Mouse (Mus musculus) kidney, adult 2 months (tissue): ENCODE results near the gene Plcb2. TPM values are rescaled to one million over a fixed set of nuclear protein-coding genes. Genes with fewer than 3 reads are reported as not detected.
A peak's percentile ranks its signal among the peaks of the same experiment; 100 is the strongest.

Source experiments
- DNase-seq: peaks from one replicate; pipeline ENCODE4 v3.0.0; 2021
- H3K27ac ChIP-seq: fragments of 200-500 bp; 2 replicates; pipeline ENCODE4 v1.5.1; 2012; ENCODE audit warnings: low read depth, low read length, control low read depth, inconsistent platforms; ENCODE audit not compliant: insufficient read depth
- H3K27me3 ChIP-seq: fragments of 200-500 bp; replicated peaks from 2 replicates; pipeline ENCODE4 v1.6.1; 2012; ENCODE audit warnings: mild to moderate bottlenecking, moderate library complexity, low read length, inconsistent platforms; ENCODE audit not compliant: control insufficient read depth, insufficient read depth
- H3K36me3 ChIP-seq: fragments of 200-500 bp; 2 replicates; pipeline ENCODE4 v1.6.1; 2012; ENCODE audit warnings: mild to moderate bottlenecking, moderate library complexity, low read length, inconsistent platforms; ENCODE audit not compliant: control insufficient read depth, insufficient read depth
- H3K4me1 ChIP-seq: fragments of 200-500 bp; 2 replicates; pipeline ENCODE4 v1.6.1; 2011; ENCODE audit warnings: low read length; ENCODE audit not compliant: control insufficient read depth, insufficient read depth
- H3K4me3 ChIP-seq: fragments of 200-500 bp; 2 replicates; pipeline ENCODE4 v1.5.1; 2011; ENCODE audit warnings: mild to moderate bottlenecking, low read depth, low read length, control low read depth; ENCODE audit not compliant: insufficient read depth
- CTCF ChIP-seq: fragments of 200-500 bp; conservative IDR thresholded peaks from 2 replicates; pipeline ENCODE4 v1.5.1; 2011; ENCODE audit warnings: low read depth, mild to moderate bottlenecking, control low read depth, low read length, moderate library complexity, mixed read lengths; ENCODE audit not compliant: insufficient read depth, insufficient read length
- POLR2A ChIP-seq: fragments of 200-500 bp; IDR thresholded peaks from one replicate; pipeline ENCODE4 v1.6.1; 2011; ENCODE audit warnings: low read depth, low read length, control low read depth
- WGBS: fragments of 180-500 bp; shearing (Covaris S2); methylation state at CpG from one replicate; pipeline ENCODE4 v1.1.7; 2018; 5-methylcytosine and 5-hydroxymethylcytosine counted together
- polyA plus RNA-seq: library from polyadenylated mRNA; depleted of rRNA; stranded (reverse); fragments of >200 nt; gene quantifications from 2 replicates; pipeline ENCODE4 v1.2.3, GENCODE M21; 2012; rRNA removed

Plcb2 gene
- polyA plus RNA-seq, 1 experiment, result 3.7 TPM

DNA sequence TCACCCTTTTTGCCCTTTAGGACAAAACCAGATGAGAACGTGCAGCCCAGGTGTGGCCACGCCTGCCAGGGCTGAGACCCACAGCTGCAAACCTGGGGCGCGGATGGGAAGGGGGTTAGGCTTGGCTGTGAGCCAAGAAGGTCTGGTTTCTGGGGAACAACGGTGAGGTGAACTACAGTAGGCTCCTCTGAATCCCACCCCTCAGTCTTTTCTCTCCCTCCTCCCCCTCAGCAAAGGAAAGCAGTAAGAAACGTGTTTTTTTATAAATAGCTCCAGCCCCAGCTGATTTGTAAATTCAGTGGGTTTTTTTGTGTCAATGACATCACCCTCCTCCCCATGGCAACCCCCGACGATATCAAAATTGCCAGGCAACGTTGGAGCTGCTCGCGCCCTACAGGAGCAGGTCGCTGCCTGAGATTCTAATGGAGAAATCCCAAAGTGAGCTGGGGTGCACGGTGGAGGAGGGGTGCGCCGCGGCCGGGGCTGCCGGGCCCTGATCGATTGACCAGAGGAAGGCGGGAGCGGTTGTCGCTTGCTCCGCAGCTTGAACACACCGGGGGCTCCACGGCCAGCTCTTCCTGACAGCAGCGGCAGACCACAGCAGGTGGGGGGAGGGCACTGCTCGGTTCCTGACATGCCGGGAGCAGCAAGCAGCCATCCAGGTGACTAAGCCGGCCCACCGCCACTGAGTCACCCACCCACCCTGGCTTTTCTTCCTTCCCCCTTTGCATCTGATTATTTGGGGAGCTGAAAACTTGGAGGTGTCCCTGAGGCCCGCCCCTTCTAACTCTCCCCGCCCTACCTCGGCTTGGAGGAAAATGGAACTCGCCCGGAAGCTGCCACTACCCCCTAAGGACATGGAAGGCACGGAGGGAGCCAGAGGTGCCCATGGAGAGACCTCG lies 65.1 kb downstream of the Plcb2 start, which contains the start of gene Pak6:
TSS of gene Pak6 (plus strand) at position 402 of the 902 bp plus-strand sequence.
- H3K27me3 ChIP-seq, result no peaks in the 10 kb centered on the region
- peak within 1 kb of the TSS; percentile 61 for H3K27ac ChIP-seq
- 6% methylated on average over 37 of the region's 37 CpGs for WGBS
- peaks cover 9% of the 10 kb centered on the region; the same call in 1 of the 2 replicates for H3K4me1 ChIP-seq
- H3K4me3 ChIP-seq, result peak within 1 kb of the TSS; percentile 44
- no peak for DNase-seq
- no peaks in the 10 kb centered on the region for H3K36me3 ChIP-seq
- TF ChIP-seq POLR2A, result no peak

DNA sequence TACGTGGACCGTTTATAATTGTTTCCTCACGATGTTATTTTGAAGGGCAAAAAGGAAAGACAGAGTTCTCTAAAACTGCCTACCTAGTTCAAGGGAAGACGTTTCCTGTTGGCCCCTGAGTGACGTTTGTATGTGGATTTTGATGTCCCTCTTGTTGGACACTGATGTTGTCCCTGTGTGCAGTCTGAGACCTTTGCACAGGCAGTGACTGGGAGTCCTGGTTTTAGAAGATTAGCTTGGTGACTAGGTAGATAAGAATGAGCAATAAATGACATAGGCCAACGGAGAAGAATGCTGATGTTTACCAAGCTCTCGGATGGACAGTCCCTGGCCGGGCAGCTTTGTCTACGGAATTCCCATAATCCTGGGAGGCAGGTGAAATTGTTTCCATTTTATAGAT lies 66.3 kb downstream of the Plcb2 start:
- Histone ChIP-seq H3K4me1 (peaks cover 4% of the 10 kb centered on the region; the same call in 1 of the 2 replicates), H3K36me3 (no peaks in the 10 kb centered on the region), H3K4me3 (no peak overlapping the region), H3K27me3 (no peaks in the 10 kb centered on the region), H3K27ac (no peak overlapping the region)
- WGBS, result 87% methylated on average over 9 of the region's 9 CpGs
- DNase-seq, result no peak
- no peak for TF ChIP-seq POLR2A
- TF ChIP-seq CTCF, result no peak

DNA sequence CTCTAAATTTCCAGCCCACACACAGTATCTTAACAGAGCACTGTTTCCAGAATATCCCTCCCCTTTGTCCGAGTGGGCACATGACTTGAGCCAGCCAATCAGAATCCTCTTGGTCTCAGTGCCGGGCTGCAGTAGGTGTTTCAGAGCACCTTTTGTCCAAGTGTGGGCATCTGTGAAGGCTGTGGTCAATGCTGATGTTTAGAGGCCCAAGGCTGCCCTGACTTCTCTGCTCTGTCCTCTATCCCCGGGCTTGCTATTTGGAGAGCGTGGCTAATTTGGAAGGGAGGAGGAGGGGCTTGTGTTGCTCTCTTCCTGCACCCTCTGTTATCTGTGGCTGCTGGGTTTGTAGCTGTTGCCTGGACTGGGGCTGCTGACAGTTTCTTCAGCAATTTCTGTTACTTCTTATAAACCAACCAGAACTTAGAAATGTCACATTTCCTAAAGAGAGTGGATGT lies 68.2 kb downstream of the Plcb2 start:
- H3K36me3 ChIP-seq, result no peaks in the 10 kb centered on the region
- 0 out of 2 replicates have a peak, but pooled peaks cover 8% of the 10 kb centered on the region for H3K4me1 ChIP-seq
- peak overlapping the region; percentile 55; the same call in 1 of the 2 replicates for H3K4me3 ChIP-seq
- H3K27ac ChIP-seq, result no peak overlapping the region
- DNase-seq, result peak; percentile 45
- WGBS, result 10% methylated on average over 4 of the region's 4 CpGs
- H3K27me3 ChIP-seq, result no peaks in the 10 kb centered on the region
- TF ChIP-seq CTCF, result no peak
- TF ChIP-seq POLR2A, result no peak

DNA sequence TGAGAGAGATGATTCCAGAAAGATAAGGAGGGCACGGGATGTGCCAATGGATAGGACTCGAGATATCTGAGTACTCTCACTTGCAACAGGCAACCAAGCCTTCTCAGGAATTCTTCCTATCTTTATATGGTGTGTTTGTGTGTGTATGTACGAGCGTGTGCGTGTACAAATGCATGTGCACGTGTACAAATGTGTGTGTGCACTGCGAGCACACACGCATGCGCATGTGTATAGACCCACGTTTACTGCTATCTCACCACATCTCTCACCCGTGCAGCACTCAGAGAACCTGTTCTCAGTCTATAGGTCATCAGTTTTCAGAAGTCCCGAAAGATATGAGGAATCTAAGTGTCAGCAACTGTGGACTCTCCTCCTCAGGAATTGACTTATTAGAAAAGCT lies 68.7 kb downstream of the Plcb2 start:
- no peaks in the 10 kb centered on the region for H3K27me3 ChIP-seq
- no peak overlapping the region for H3K27ac ChIP-seq
- H3K4me1 ChIP-seq, result 0 out of 2 replicates have a peak, but pooled peaks cover 8% of the 10 kb centered on the region
- H3K4me3 ChIP-seq, result no peak overlapping the region
- no peak for TF ChIP-seq CTCF
- no peak for TF ChIP-seq POLR2A
- H3K36me3 ChIP-seq, result no peaks in the 10 kb centered on the region
- no peak for DNase-seq
- 85% methylated on average over 12 of the region's 12 CpGs for WGBS

DNA sequence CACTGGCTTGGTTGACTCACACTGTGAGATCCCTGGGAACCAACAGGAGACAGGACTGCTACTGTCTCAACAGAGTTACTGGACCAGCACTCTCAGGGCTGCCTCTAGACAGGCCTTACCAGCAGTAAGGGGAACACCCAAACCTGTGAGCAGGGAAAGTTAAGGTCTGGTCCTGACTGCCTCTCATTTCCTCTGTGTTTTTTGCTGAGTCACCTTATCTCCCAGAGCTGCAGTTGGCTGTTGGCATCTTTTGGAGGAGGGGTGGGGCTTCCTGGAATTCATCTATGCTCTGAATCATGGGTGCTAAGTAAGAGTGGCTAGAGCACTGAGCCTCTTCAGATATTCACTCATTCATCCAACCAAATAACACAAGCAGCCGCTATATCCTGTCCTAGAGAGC lies 69.2 kb downstream of the Plcb2 start:
- Histone ChIP-seq H3K27me3 (no peaks in the 10 kb centered on the region), H3K36me3 (no peaks in the 10 kb centered on the region), H3K4me3 (no peak overlapping the region), H3K4me1 (0 out of 2 replicates have a peak, but pooled peaks cover 8% of the 10 kb centered on the region), H3K27ac (0 out of 2 replicates have a peak overlapping the region, but pooled peaks have one; percentile 12)
- peak; percentile 79 for DNase-seq
- TF ChIP-seq CTCF, result no peak
- no peak for TF ChIP-seq POLR2A
- WGBS, result 69% methylated on average over 1 of the region's 1 CpGs

DNA sequence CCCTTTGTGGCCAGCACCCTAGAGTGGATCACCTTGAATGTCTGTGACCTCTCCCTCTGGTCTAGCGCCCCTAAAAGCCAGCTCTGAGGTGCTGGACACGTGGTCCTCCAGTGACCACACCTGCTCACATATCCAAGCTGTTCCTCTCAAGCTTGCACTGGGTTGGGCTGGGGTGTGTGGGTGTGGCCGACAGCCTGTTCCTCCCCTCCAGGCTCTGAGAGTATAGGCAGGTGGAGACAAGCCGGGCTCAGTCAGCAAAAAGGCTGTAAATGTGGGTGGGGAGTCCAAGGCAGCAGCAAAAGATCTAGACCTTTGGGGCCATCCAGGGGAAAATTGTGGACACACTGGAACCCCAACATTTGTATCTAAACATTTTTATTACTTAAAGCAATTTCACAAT lies 69.8 kb downstream of the Plcb2 start:
- H3K4me3 ChIP-seq, result no peak overlapping the region
- TF ChIP-seq POLR2A (no peak), CTCF (no peak)
- no peaks in the 10 kb centered on the region for H3K27me3 ChIP-seq
- 0 out of 2 replicates have a peak, but pooled peaks cover 8% of the 10 kb centered on the region for H3K4me1 ChIP-seq
- DNase-seq, result no peak
- H3K27ac ChIP-seq, result no peak overlapping the region
- WGBS, result 36% methylated on average over 4 of the region's 4 CpGs
- H3K36me3 ChIP-seq, result no peaks in the 10 kb centered on the region

Other genes starting within 250 kb of the Plcb2 start
- 50.9 and 77.2 TPM in 2 replicates for gene Srp14, start 248.7 kb downstream of the Plcb2 start, polyA plus RNA-seq
- 9.1 and 10.5 TPM in 2 replicates for gene Bmf, start 178.8 kb downstream of the Plcb2 start, polyA plus RNA-seq
- 0.68 and 0.72 TPM in 2 replicates for gene Bub1b, start 130.2 kb downstream of the Plcb2 start, polyA plus RNA-seq
- gene Pak6, start 65.1 kb downstream of the Plcb2 start, polyA plus RNA-seq, result 10.9 and 13.7 TPM in 2 replicates
- gene Ankrd63, start 24.5 kb downstream of the Plcb2 start, polyA plus RNA-seq, result 0.03 and 0.05 TPM in 2 replicates
- 8.1 and 8.7 TPM in 2 replicates for gene Inafm2, start 17.3 kb upstream of the Plcb2 start, polyA plus RNA-seq
- gene Ccdc9b, start 34.2 kb upstream of the Plcb2 start, polyA plus RNA-seq, result 3.4 and 3.6 TPM in 2 replicates
- gene Phgr1, start 44.3 kb upstream of the Plcb2 start, polyA plus RNA-seq, result not detected in 2 replicates
- gene Disp2, start 51.3 kb upstream of the Plcb2 start, polyA plus RNA-seq, result 0.35 and 0.67 TPM in 2 replicates
- gene Knstrn, start 85.6 kb upstream of the Plcb2 start, polyA plus RNA-seq, result 0.56 and 0.61 TPM in 2 replicates
- gene Ivd, start 133.5 kb upstream of the Plcb2 start, polyA plus RNA-seq, result 215 and 219 TPM in 2 replicates
- gene Bahd1, start 171.9 kb upstream of the Plcb2 start, polyA plus RNA-seq, result 17.5 and 19.9 TPM in 2 replicates
- 7.4 and 8.0 TPM in 2 replicates for gene Chst14, start 198.1 kb upstream of the Plcb2 start, polyA plus RNA-seq